Mouse (Mus musculus): Measurements from ENCODE around the gene Foxd4. TPM values are rescaled to one million over a fixed set of nuclear protein-coding genes. Genes with fewer than 3 reads are reported as not detected.

The Foxd4 gene
- polyA plus RNA-seq, 1 experiment: not detected

GRCm38 (mm10) chr19:24902256-24902655 lies 1.3 kb upstream of the Foxd4 start:
- Histone ChIP-seq H3K27ac (ENCODE audit: control insufficient read depth, insufficient read depth, low read depth, low read length, poor library complexity) (no peak overlapping the region), H3K4me1 (ENCODE audit: control insufficient read depth, insufficient read depth, low read length) (no peaks in the 10 kb centered on the region; the same call in 1 of the 2 replicates), H3K4me3 (replicated peaks; ENCODE audit: control insufficient read depth, low read depth, low read length) (no peak overlapping the region)
- WGBS: 3% methylated on average over 2 of the region's 2 CpGs
- no peak for TF ChIP-seq POLR2A (IDR thresholded peaks at IDR 0.05; ENCODE audit: borderline replicate concordance, control insufficient read depth, low read depth, low read length)
- TF ChIP-seq CTCF (IDR thresholded peaks at IDR 0.05; ENCODE audit: control insufficient read depth, insufficient read depth, low read length): peak; percentile 20; the same call in 1 of the 2 replicates

GRCm38 (mm10) chr19:24901666-24902065 lies 669 bp upstream of the Foxd4 start:
- 5% methylated on average over 3 of the region's 3 CpGs for WGBS
- no peak for TF ChIP-seq POLR2A (IDR thresholded peaks at IDR 0.05; ENCODE audit: borderline replicate concordance, control insufficient read depth, low read depth, low read length)
- no peak for TF ChIP-seq CTCF (IDR thresholded peaks at IDR 0.05; ENCODE audit: control insufficient read depth, insufficient read depth, low read length)

GRCm38 (mm10) chr19:24899578-24900544 lies 1.1 kb downstream of the Foxd4 start:
- H3K4me3 ChIP-seq (replicated peaks; ENCODE audit: control insufficient read depth, low read depth, low read length): peak overlapping the region; percentile 93
- H3K27ac ChIP-seq (ENCODE audit: control insufficient read depth, insufficient read depth, low read depth, low read length, poor library complexity): peak overlapping the region; percentile 97
- TF ChIP-seq CTCF (IDR thresholded peaks at IDR 0.05; ENCODE audit: control insufficient read depth, insufficient read depth, low read length) (peak; percentile 34), POLR2A (IDR thresholded peaks at IDR 0.05; ENCODE audit: borderline replicate concordance, control insufficient read depth, low read depth, low read length) (peak; percentile 47; the same call in 1 of the 2 replicates)
- WGBS: under 1% methylated on average over 84 of the region's 84 CpGs
- no peaks in the 10 kb centered on the region; the same call in 1 of the 2 replicates for H3K4me1 ChIP-seq (ENCODE audit: control insufficient read depth, insufficient read depth, low read length)

More at GRCm38 (mm10) chr19:24901666-24902065, 669 bp upstream of the Foxd4 start:
- no peaks in the 10 kb centered on the region; the same call in 1 of the 2 replicates for H3K4me1 ChIP-seq (ENCODE audit: control insufficient read depth, insufficient read depth, low read length)
- no peak overlapping the region for H3K27ac ChIP-seq (ENCODE audit: control insufficient read depth, insufficient read depth, low read depth, low read length, poor library complexity)
- peak overlapping the region; percentile 52 for H3K4me3 ChIP-seq (replicated peaks; ENCODE audit: control insufficient read depth, low read depth, low read length)

GRCm38 (mm10) chr19:24898737-24899577 lies 2.0 kb downstream of the Foxd4 start:
- WGBS: 5% methylated on average over 34 of the region's 34 CpGs
- TF ChIP-seq CTCF (IDR thresholded peaks at IDR 0.05; ENCODE audit: control insufficient read depth, insufficient read depth, low read length) (no peak), POLR2A (IDR thresholded peaks at IDR 0.05; ENCODE audit: borderline replicate concordance, control insufficient read depth, low read depth, low read length) (no peak)
- Histone ChIP-seq H3K27ac (ENCODE audit: control insufficient read depth, insufficient read depth, low read depth, low read length, poor library complexity) (peak overlapping the region; percentile 97), H3K4me3 (replicated peaks; ENCODE audit: control insufficient read depth, low read depth, low read length) (peak overlapping the region; percentile 93), H3K4me1 (ENCODE audit: control insufficient read depth, insufficient read depth, low read length) (no peaks in the 10 kb centered on the region; the same call in 1 of the 2 replicates)

- 8% methylated on average over 20 of the region's 20 CpGs for WGBS
- TF ChIP-seq CTCF (IDR thresholded peaks at IDR 0.05; ENCODE audit: control insufficient read depth, insufficient read depth, low read length) (no peak), POLR2A (IDR thresholded peaks at IDR 0.05; ENCODE audit: borderline replicate concordance, control insufficient read depth, low read depth, low read length) (no peak)
These were observed 2.9 kb downstream of the Foxd4 start for GRCm38 (mm10) chr19:24897896-24898736.

GRCm38 (mm10) chr19:24897006-24897895 lies 3.7 kb downstream of the Foxd4 start:
- H3K4me3 ChIP-seq (replicated peaks; ENCODE audit: control insufficient read depth, low read depth, low read length): no peak overlapping the region
- 6% methylated on average over 57 of the region's 57 CpGs for WGBS
- TF ChIP-seq POLR2A (IDR thresholded peaks at IDR 0.05; ENCODE audit: borderline replicate concordance, control insufficient read depth, low read depth, low read length) (no peak), CTCF (IDR thresholded peaks at IDR 0.05; ENCODE audit: control insufficient read depth, insufficient read depth, low read length) (no peak)
- no peak overlapping the region for H3K27ac ChIP-seq (ENCODE audit: control insufficient read depth, insufficient read depth, low read depth, low read length, poor library complexity)
- H3K4me1 ChIP-seq (ENCODE audit: control insufficient read depth, insufficient read depth, low read length): no peaks in the 10 kb centered on the region

More at GRCm38 (mm10) chr19:24897896-24898736, 2.9 kb downstream of the Foxd4 start:
- H3K27ac ChIP-seq (ENCODE audit: control insufficient read depth, insufficient read depth, low read depth, low read length, poor library complexity): no peak overlapping the region
- no peaks in the 10 kb centered on the region; the same call in 1 of the 2 replicates for H3K4me1 ChIP-seq (ENCODE audit: control insufficient read depth, insufficient read depth, low read length)
- no peak overlapping the region for H3K4me3 ChIP-seq (replicated peaks; ENCODE audit: control insufficient read depth, low read depth, low read length)

Measured in bone marrow, adult 2 months (tissue).